Mouse (Mus musculus) kidney, embryonic 16.5 days (tissue): ENCODE measurements around the gene Hmgcl. TPM values are rescaled to one million over a fixed set of nuclear protein-coding genes. Genes with fewer than 3 reads are reported as not detected.
A peak's percentile ranks its signal among the peaks of the same experiment; 100 is the strongest.
"Not testable (repeated sequence)": the region's sequence is repeated elsewhere in the genome, so short reads cannot be mapped to it uniquely, and the experiment has no call there.

Experiments used
- ATAC-seq: fragments of 200-750 bp; cut with Nextera tagmentation; 2 replicates; pipeline ENCODE4 v1.8.0; 2017; ENCODE audit warnings: moderate TSS enrichment; ENCODE audit not compliant: low FRiP score, low TSS enrichment
- H3K27ac ChIP-seq: fragments of 300-500 bp; sonication (generic); 2 replicates; pipeline ENCODE4 v1.5.1; 2014; ENCODE audit warnings: low read length
- H3K27me3 ChIP-seq: fragments of 300-500 bp; sonication (generic); 2 replicates; pipeline ENCODE4 v1.6.1; 2014; ENCODE audit warnings: low read length, control low read depth, mixed read lengths; ENCODE audit not compliant: insufficient read depth
- H3K36me3 ChIP-seq: fragments of 300-500 bp; sonication (generic); 2 replicates; pipeline ENCODE4 v1.6.1; 2014; ENCODE audit warnings: low read length, control low read depth, mixed read lengths; ENCODE audit not compliant: insufficient read depth
- H3K4me1 ChIP-seq: fragments of 300-500 bp; sonication (generic); 2 replicates; pipeline ENCODE4 v1.6.1; 2014; ENCODE audit warnings: low read length, control low read depth, mixed read lengths; ENCODE audit not compliant: insufficient read depth
- H3K4me2 ChIP-seq: fragments of 300-500 bp; sonication (generic); replicated peaks from 2 replicates; pipeline ENCODE4 v1.6.1; 2014; ENCODE audit warnings: low read depth, low read length
- H3K4me3 ChIP-seq: fragments of 300-500 bp; sonication (generic); 2 replicates; pipeline ENCODE4 v1.5.1; 2014; ENCODE audit warnings: mild to moderate bottlenecking, low read length
- H3K9ac ChIP-seq: fragments of 300-500 bp; sonication (generic); replicated peaks from 2 replicates; pipeline ENCODE4 v1.6.1; 2014; ENCODE audit warnings: low read length
- H3K9me3 ChIP-seq: fragments of 300-500 bp; sonication (generic); 2 replicates; pipeline ENCODE4 v1.6.1; 2016; ENCODE audit warnings: low read length, control low read depth
- WGBS: fragments of 180-500 bp; shearing (Covaris S2); extraction: QIAGEN DNeasy Blood & Tissue Kit; methylation state at CpG from one replicate; pipeline ENCODE4 v1.1.7; 2014; 5-methylcytosine and 5-hydroxymethylcytosine counted together
- polyA plus RNA-seq: library from polyadenylated mRNA; unstranded; fragments of >200 nt; fragmentation: Nextera tagmentation; extraction: Ambion mirVana; gene quantifications from 2 replicates; pipeline ENCODE4 v1.2.1, GENCODE M21; 2015

The Hmgcl gene
- polyA plus RNA-seq, 1 experiment from 2014 or later = 93.2 TPM

GRCm38 (mm10) chr4:135938858-135939257, 7.4 kb upstream of the Hmgcl start:
- no peaks in the 10 kb centered on the region for H3K27me3 ChIP-seq
- H3K9me3 ChIP-seq = peaks cover 3% of the 10 kb centered on the region; the same call in 1 of the 2 replicates
- H3K36me3 ChIP-seq = peaks cover 15% of the 10 kb centered on the region; the same call in 1 of the 2 replicates
- ATAC-seq = no peak
- peaks cover 4% of the 10 kb centered on the region; the same call in 1 of the 2 replicates for H3K4me1 ChIP-seq
- no peak overlapping the region for H3K27ac ChIP-seq
- no peak overlapping the region for H3K4me2 ChIP-seq
- no peak overlapping the region for H3K9ac ChIP-seq
- 68% methylated on average over 7 of the region's 7 CpGs for WGBS
- H3K4me3 ChIP-seq = no peak overlapping the region

GRCm38 (mm10) chr4:135941026-135941425, 5.2 kb upstream of the Hmgcl start:
- WGBS = 84% methylated on average over 8 of the region's 8 CpGs
- not testable (repeated sequence) for ATAC-seq, H3K4me2 ChIP-seq, H3K9me3 ChIP-seq, H3K9ac ChIP-seq, H3K4me1 ChIP-seq, H3K4me3 ChIP-seq, H3K27me3 ChIP-seq, H3K27ac ChIP-seq
- peaks cover 15% of the 10 kb centered on the region; the same call in 1 of the 2 replicates for H3K36me3 ChIP-seq

DNA sequence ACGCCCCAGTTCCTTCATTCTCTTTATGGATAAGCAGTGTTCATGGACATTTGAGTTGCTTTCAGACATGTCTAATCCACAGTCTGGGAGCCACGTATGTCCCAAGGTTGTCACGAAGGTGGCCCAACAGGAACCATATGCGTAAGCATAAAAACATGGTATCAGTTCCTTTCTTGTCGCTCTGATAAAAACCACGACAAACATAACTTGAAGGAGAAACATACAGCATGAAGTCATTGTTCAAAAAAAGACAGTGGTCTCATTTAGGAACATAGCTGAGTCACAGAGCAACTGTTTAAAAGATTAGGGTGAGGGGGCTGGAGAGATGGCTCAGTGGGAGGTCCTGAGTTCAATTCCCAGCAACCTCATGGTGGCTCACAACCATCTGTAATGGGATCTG, 4.1 kb upstream of the Hmgcl start:
- Histone ChIP-seq H3K9ac (no peak overlapping the region), H3K4me3 (no peak overlapping the region), H3K4me1 (peaks cover 10% of the 10 kb centered on the region), H3K36me3 (peaks cover 15% of the 10 kb centered on the region; the same call in 1 of the 2 replicates), H3K4me2 (no peak overlapping the region), H3K27ac (no peak overlapping the region), H3K9me3 (peaks cover 3% of the 10 kb centered on the region; the same call in 1 of the 2 replicates), H3K27me3 (no peaks in the 10 kb centered on the region)
- no peak for ATAC-seq
- WGBS = 89% methylated on average over 6 of the region's 6 CpGs

DNA sequence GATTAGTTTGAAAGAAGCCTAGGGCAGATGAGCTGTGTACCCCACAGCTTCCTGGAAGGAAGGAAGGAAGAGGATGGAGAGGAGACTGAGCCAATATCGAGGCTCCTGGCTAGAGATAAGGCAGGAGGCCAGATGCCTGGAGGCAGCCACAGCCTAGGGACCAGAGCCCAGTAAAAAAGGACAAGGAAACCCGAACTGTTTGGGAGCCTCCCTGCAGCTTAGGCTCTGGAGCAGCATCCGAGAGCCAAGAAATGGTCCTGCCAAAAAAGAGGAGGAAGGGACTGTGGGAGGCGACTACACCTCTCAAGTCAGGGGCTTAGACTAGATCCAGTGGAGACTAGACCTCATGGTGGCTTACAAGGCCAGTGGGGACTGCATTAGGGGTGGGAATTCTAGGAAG, 2.9 kb upstream of the Hmgcl start:
- peaks cover 15% of the 10 kb centered on the region; the same call in 1 of the 2 replicates for H3K36me3 ChIP-seq
- H3K4me1 ChIP-seq = peaks cover 13% of the 10 kb centered on the region
- no peak for ATAC-seq
- 0 out of 2 replicates have a peak overlapping the region, but pooled peaks have one; percentile 0 for H3K9ac ChIP-seq
- H3K4me2 ChIP-seq = no peak overlapping the region
- H3K27me3 ChIP-seq = no peaks in the 10 kb centered on the region
- no peak overlapping the region for H3K4me3 ChIP-seq
- H3K27ac ChIP-seq = no peak overlapping the region
- H3K9me3 ChIP-seq = peaks cover 3% of the 10 kb centered on the region; the same call in 1 of the 2 replicates
- WGBS = 60% methylated on average over 4 of the region's 4 CpGs

DNA sequence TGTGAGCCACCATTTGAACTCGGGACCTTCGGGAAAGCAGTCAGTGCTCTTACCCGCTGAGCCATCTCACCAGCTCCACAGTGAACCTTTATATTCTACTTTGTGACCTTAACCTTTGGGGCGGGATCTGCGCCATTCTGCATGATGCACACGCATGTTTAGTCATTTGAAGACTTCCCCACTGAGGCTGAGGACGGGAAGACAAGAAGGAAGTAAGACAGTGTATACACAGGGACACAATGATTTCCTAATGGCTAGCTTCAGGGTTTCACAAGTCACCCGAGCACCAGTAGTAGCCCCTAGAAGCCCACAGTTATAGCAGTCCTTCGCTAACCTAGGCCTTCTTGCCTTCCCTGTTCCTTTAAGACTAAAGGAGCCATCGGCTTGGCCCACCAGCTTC, 542 bp upstream of the Hmgcl start:
- WGBS = 70% methylated on average over 10 of the region's 10 CpGs
- Histone ChIP-seq H3K9ac (peak overlapping the region; percentile 85), H3K9me3 (peaks cover 3% of the 10 kb centered on the region; the same call in 1 of the 2 replicates), H3K27me3 (no peaks in the 10 kb centered on the region), H3K4me1 (peaks cover 25% of the 10 kb centered on the region), H3K4me3 (peak overlapping the region; percentile 93), H3K36me3 (peaks cover 4% of the 10 kb centered on the region; the same call in 1 of the 2 replicates), H3K4me2 (peak overlapping the region; percentile 84), H3K27ac (peak overlapping the region; percentile 66)
- peak; percentile 28; the same call in 1 of the 2 replicates for ATAC-seq

GRCm38 (mm10) chr4:135946659-135947301, 532 bp downstream of the Hmgcl start:
- Histone ChIP-seq H3K9me3 (no peaks in the 10 kb centered on the region), H3K4me1 (peaks cover 25% of the 10 kb centered on the region), H3K36me3 (peaks cover 8% of the 10 kb centered on the region; the same call in 1 of the 2 replicates), H3K9ac (peak overlapping the region; percentile 85), H3K27me3 (no peaks in the 10 kb centered on the region), H3K27ac (peak overlapping the region; percentile 68), H3K4me2 (peak overlapping the region; percentile 84), H3K4me3 (peak overlapping the region; percentile 93)
- ATAC-seq = no peak
- 1% methylated on average over 28 of the region's 28 CpGs for WGBS

DNA sequence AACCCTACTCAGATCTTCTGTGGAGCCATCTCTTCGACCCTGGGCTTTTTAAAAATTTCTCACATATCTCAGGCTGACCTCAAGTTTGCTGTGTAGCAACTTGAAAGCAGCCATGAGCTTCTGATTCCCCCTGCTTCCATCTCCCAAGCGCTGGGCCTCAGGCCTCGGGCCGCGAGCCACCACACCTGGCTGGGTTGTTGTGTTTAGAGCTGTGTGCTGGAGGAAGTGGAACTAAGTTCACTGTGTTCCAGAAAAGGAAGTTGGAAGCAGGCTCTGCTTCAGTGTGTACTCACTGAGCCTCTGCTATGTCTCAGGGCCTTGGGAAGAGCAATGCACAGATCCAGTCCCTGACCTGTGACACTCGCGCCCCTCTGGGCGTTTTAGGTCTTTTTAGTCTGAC, 1.9 kb downstream of the Hmgcl start:
- no peak for ATAC-seq
- Histone ChIP-seq H3K4me1 (peaks cover 24% of the 10 kb centered on the region), H3K4me3 (no peak overlapping the region), H3K27me3 (no peaks in the 10 kb centered on the region), H3K27ac (no peak overlapping the region), H3K36me3 (peaks cover 18% of the 10 kb centered on the region), H3K4me2 (no peak overlapping the region), H3K9ac (no peak overlapping the region), H3K9me3 (no peaks in the 10 kb centered on the region)
- 88% methylated on average over 8 of the region's 8 CpGs for WGBS

- WGBS = 83% methylated on average over 10 of the region's 10 CpGs
- Histone ChIP-seq H3K36me3 (peaks cover 20% of the 10 kb centered on the region), H3K9me3 (no peaks in the 10 kb centered on the region), H3K27me3 (no peaks in the 10 kb centered on the region), H3K4me1 (peaks cover 21% of the 10 kb centered on the region), H3K9ac (no peak overlapping the region), H3K4me2 (no peak overlapping the region), H3K27ac (0 out of 2 replicates have a peak overlapping the region, but pooled peaks have one; percentile 20), H3K4me3 (no peak overlapping the region)
- no peak for ATAC-seq
Measured at GRCm38 (mm10) chr4:135949475-135949874, 3.2 kb downstream of the Hmgcl start.

DNA sequence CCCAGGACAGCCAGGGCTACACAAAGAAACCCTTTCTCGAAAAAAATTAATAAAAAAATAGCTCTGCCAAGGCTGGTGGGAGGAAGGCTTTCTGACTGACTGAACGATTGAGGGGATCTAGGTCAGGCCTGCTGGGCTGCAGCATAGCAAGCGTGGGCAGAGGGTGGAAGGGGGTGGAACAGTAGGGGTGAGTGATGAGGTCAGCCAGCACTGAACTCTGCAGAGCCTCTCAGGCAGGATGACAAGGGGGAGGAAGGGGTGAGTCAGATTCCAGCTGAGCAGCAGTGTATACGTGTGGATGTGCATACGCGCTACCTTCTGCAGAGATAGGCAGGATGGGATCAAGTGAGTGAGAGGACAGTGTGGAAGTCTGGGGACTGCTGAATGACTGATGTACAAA, 3.7 kb downstream of the Hmgcl start:
- Histone ChIP-seq H3K36me3 (peaks cover 20% of the 10 kb centered on the region), H3K4me3 (no peak overlapping the region), H3K27ac (no peak overlapping the region), H3K27me3 (no peaks in the 10 kb centered on the region), H3K4me2 (no peak overlapping the region), H3K9ac (no peak overlapping the region), H3K4me1 (peaks cover 21% of the 10 kb centered on the region), H3K9me3 (no peaks in the 10 kb centered on the region)
- ATAC-seq = peak; percentile 32; the same call in 1 of the 2 replicates
- 36% methylated on average over 6 of the region's 6 CpGs for WGBS

DNA sequence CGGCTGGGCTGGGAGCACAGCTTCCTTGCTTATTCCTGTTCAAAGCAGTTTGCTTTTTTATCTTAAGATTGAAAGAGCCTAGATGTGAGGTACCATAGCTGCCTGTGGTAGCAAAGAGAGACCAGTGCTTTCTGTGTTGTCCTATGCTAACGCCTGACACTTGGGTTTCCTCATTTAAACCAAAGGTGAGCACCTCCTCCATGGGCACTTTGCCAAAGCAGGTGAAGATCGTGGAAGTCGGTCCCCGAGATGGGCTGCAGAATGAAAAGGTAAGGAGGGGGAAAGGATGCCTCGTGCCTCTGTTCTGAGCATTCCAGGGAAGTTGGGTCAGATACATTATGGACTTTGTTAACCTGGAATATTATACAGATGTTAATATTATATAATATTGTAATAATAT, 4.1 kb downstream of the Hmgcl start:
- peaks cover 22% of the 10 kb centered on the region for H3K36me3 ChIP-seq
- H3K27ac ChIP-seq = 0 out of 2 replicates have a peak overlapping the region, but pooled peaks have one; percentile 14
- ATAC-seq = no peak
- no peak overlapping the region for H3K4me2 ChIP-seq
- H3K4me1 ChIP-seq = peaks cover 21% of the 10 kb centered on the region
- no peak overlapping the region for H3K4me3 ChIP-seq
- no peaks in the 10 kb centered on the region for H3K9me3 ChIP-seq
- no peak overlapping the region for H3K9ac ChIP-seq
- 77% methylated on average over 6 of the region's 6 CpGs for WGBS
- H3K27me3 ChIP-seq = no peaks in the 10 kb centered on the region
